In genomic region chr2:104168186-104168896, GRCm38 (mm10) we compare ENCODE assay signal across 26 mouse cellular contexts. TPM values are rescaled to one million over a fixed set of nuclear protein-coding genes. Genes with fewer than 3 reads are reported as not detected.
DNase-seq lines count a peak whose midpoint lies in the region; ATAC-seq and TF ChIP-seq lines count a peak whose summit lies in the region.
"Had no signal": no experiment of that assay in that cellular context is flagged by ENCODE, and none has a peak within 500 bp of the region (broad histone marks: within the 10 kb centered on the region; RNA-seq: fewer than 3 reads in every experiment).

No protein-coding gene starts in this region.

- no peak overlapping the region for H3K27ac ChIP-seq in neural tube, embryonic 14.5 days (ENCODE audit: low read depth, low read length)
- H3K27ac ChIP-seq in neural tube, embryonic 15.5 days (replicated peaks): no peak overlapping the region
- H3K27ac ChIP-seq in hindbrain, embryonic 12.5 days: no peak overlapping the region
- H3K27ac ChIP-seq in midbrain, embryonic 13.5 days: peak overlapping the region; percentile 53
- H3K27ac ChIP-seq in heart, adult 2 months: no peak overlapping the region
- H3K27ac ChIP-seq: embryonic facial prominence, embryonic 10.5 days; heart, embryonic 15.5 days; limb, embryonic 13.5 days; liver, embryonic 14.5 days; lung, embryonic 15.5 days; macrophage had no signal

- peak; percentile 41; the same call in 1 of the 2 replicates for ATAC-seq in neural tube, embryonic 14.5 days (ENCODE audit: low read depth)
- no peak; the same call in 1 of the 2 replicates for ATAC-seq in neural tube, embryonic 15.5 days (ENCODE audit: low FRiP score)
- ATAC-seq in hindbrain, embryonic 12.5 days (ENCODE audit: low FRiP score): peak; percentile 81
- ATAC-seq in midbrain, embryonic 13.5 days: peak; percentile 91
- ATAC-seq: activated CD4-positive, CD25-positive, alpha-beta regulatory T cell, adult 4 months; CD4-positive, CD25-positive, alpha-beta regulatory T cell, adult 4 months had no signal

- no peak for TF ChIP-seq EP300 in heart, adult 2 months (IDR thresholded peaks at IDR 0.05; ENCODE audit: insufficient read depth, low read depth, low read length)

- H3K4me2 ChIP-seq in neural tube, embryonic 14.5 days (ENCODE audit: low read depth, low read length): no peak overlapping the region
- H3K4me2 ChIP-seq in neural tube, embryonic 15.5 days: no peak overlapping the region
- peak overlapping the region; percentile 9; the same call in 1 of the 2 replicates for H3K4me2 ChIP-seq in hindbrain, embryonic 12.5 days (replicated peaks)
- peak overlapping the region; percentile 36 for H3K4me2 ChIP-seq in midbrain, embryonic 13.5 days (replicated peaks)
- H3K4me2 ChIP-seq: heart, embryonic 15.5 days; limb, embryonic 13.5 days; lung, embryonic 15.5 days had no signal

- H3K4me1 ChIP-seq in neural tube, embryonic 14.5 days (ENCODE audit: control insufficient read depth, insufficient read depth, low read length): no peaks in the 10 kb centered on the region
- 0 out of 2 replicates have a peak, but pooled peaks cover 3% of the 10 kb centered on the region for H3K4me1 ChIP-seq in neural tube, embryonic 15.5 days
- peaks cover 12% of the 10 kb centered on the region for H3K4me1 ChIP-seq in hindbrain, embryonic 12.5 days
- peaks cover 15% of the 10 kb centered on the region for H3K4me1 ChIP-seq in midbrain, embryonic 13.5 days (replicated peaks)
- peaks cover 2% of the 10 kb centered on the region for H3K4me1 ChIP-seq in heart, adult 2 months (ENCODE audit: control insufficient read depth, insufficient read depth, low read length)
- H3K4me1 ChIP-seq: embryonic facial prominence, embryonic 10.5 days; heart, embryonic 15.5 days; limb, embryonic 13.5 days; lung, embryonic 15.5 days had no signal

- 0 out of 2 replicates have a peak, but pooled peaks cover 2% of the 10 kb centered on the region for H3K36me3 ChIP-seq in neural tube, embryonic 14.5 days (ENCODE audit: control insufficient read depth, insufficient read depth, low read length)
- H3K36me3 ChIP-seq in neural tube, embryonic 15.5 days: peaks cover 18% of the 10 kb centered on the region
- no peaks in the 10 kb centered on the region for H3K36me3 ChIP-seq in hindbrain, embryonic 12.5 days
- H3K36me3 ChIP-seq in midbrain, embryonic 13.5 days: 0 out of 2 replicates have a peak, but pooled peaks cover 4% of the 10 kb centered on the region
- no peaks in the 10 kb centered on the region for H3K36me3 ChIP-seq in heart, adult 2 months (ENCODE audit: control insufficient read depth, insufficient read depth, low read length)
- H3K36me3 ChIP-seq: embryonic facial prominence, embryonic 10.5 days; heart, embryonic 15.5 days; limb, embryonic 13.5 days; lung, embryonic 15.5 days had no signal

- no peaks in the 10 kb centered on the region for H3K27me3 ChIP-seq in neural tube, embryonic 14.5 days (ENCODE audit: control insufficient read depth, insufficient read depth, low read length)
- no peaks in the 10 kb centered on the region for H3K27me3 ChIP-seq in neural tube, embryonic 15.5 days (replicated peaks)
- H3K27me3 ChIP-seq in hindbrain, embryonic 12.5 days: no peaks in the 10 kb centered on the region; the same call in 1 of the 2 replicates
- H3K27me3 ChIP-seq in midbrain, embryonic 13.5 days: no peaks in the 10 kb centered on the region
- no peaks in the 10 kb centered on the region for H3K27me3 ChIP-seq in heart, adult 2 months (ENCODE audit: control insufficient read depth, insufficient read depth, low read length)
- H3K27me3 ChIP-seq: heart, embryonic 15.5 days; limb, embryonic 13.5 days; lung, embryonic 15.5 days had no signal

- H3K9ac ChIP-seq in neural tube, embryonic 14.5 days (replicated peaks; ENCODE audit: low read depth, low read length): no peak overlapping the region
- no peak overlapping the region for H3K9ac ChIP-seq in neural tube, embryonic 15.5 days (replicated peaks)
- H3K9ac ChIP-seq in hindbrain, embryonic 12.5 days: no peak overlapping the region
- 0 out of 2 replicates have a peak overlapping the region, but pooled peaks have one; percentile 6 for H3K9ac ChIP-seq in midbrain, embryonic 13.5 days (replicated peaks)
- H3K9ac ChIP-seq in heart, adult 2 months (ENCODE audit: low read depth, low read length): no peak overlapping the region
- H3K9ac ChIP-seq: heart, embryonic 15.5 days; limb, embryonic 13.5 days; liver, embryonic 14.5 days; lung, embryonic 15.5 days had no signal

- no peak for TF ChIP-seq POLR2A in heart, adult 2 months (IDR thresholded peaks at IDR 0.05; ENCODE audit: insufficient read depth, low read depth, low read length)

- no peaks in the 10 kb centered on the region for H3K79me2 ChIP-seq in heart, adult 2 months (replicated peaks; ENCODE audit: control insufficient read depth, insufficient read depth, low read length)

- no peak for DNase-seq in cerebellum, adult 11 months
- no peak for DNase-seq in adrenal gland, adult (ENCODE audit: inconsistent age in 2 of 2, low spot score in 1 of 2)
- DNase-seq in heart, adult 2 months: no peak
- DNase-seq: adrenal gland, postnatal 14 days; cerebellum, adult 18-20 months; heart, adult 18-20 months; kidney, adult 2 months; kidney, postnatal 10 days; layer of hippocampus, postnatal 36 days; right cerebral cortex, adult 18-20 months had no signal

- no peak overlapping the region for H3K4me3 ChIP-seq in neural tube, embryonic 14.5 days (ENCODE audit: low read depth, low read length)
- no peak overlapping the region for H3K4me3 ChIP-seq in neural tube, embryonic 15.5 days (replicated peaks)
- H3K4me3 ChIP-seq in hindbrain, embryonic 12.5 days: no peak overlapping the region
- no peak overlapping the region for H3K4me3 ChIP-seq in midbrain, embryonic 13.5 days (replicated peaks)
- H3K4me3 ChIP-seq in heart, adult 2 months: no peak overlapping the region
- H3K4me3 ChIP-seq: embryonic facial prominence, embryonic 10.5 days; heart, embryonic 15.5 days; limb, embryonic 13.5 days; lung, embryonic 15.5 days had no signal

- intact Hi-C loops in heart, adult 2 months (cut with DNase I): no loop called here

- no peaks in the 10 kb centered on the region for H3K9me3 ChIP-seq in neural tube, embryonic 14.5 days (ENCODE audit: control insufficient read depth, low read length)
- no peaks in the 10 kb centered on the region for H3K9me3 ChIP-seq in neural tube, embryonic 15.5 days (replicated peaks)
- no peaks in the 10 kb centered on the region for H3K9me3 ChIP-seq in hindbrain, embryonic 12.5 days (replicated peaks)
- no peaks in the 10 kb centered on the region for H3K9me3 ChIP-seq in midbrain, embryonic 13.5 days
- H3K9me3 ChIP-seq: embryonic facial prominence, embryonic 10.5 days; heart, embryonic 15.5 days; limb, embryonic 13.5 days; lung, embryonic 15.5 days had no signal

- no peak for TF ChIP-seq CTCF in heart, adult 2 months (IDR thresholded peaks at IDR 0.05)

- 54% methylated on average over 17 of the region's 17 CpGs for WGBS in neural tube, embryonic 14.5 days
- WGBS in neural tube, embryonic 15.5 days: 55% methylated on average over 17 of the region's 17 CpGs
- 47% methylated on average over 17 of the region's 17 CpGs for WGBS in hindbrain, embryonic 12.5 days
- 31% methylated on average over 17 of the region's 17 CpGs for WGBS in midbrain, embryonic 13.5 days
- WGBS in heart, adult 2 months: 93% methylated on average over 17 of the region's 17 CpGs

RNA-seq across cellular contexts. Expression of gene A930018P22Rik, which starts 45.8 kb away (rescaled TPM):
- polyA plus RNA-seq in neural tube, embryonic 14.5 days (2014; fragmentation: Nextera tagmentation; extraction: Ambion mirVana): not detected in 2 replicates
- polyA plus RNA-seq in neural tube, embryonic 15.5 days (2015; fragmentation: Nextera tagmentation; extraction: Ambion mirVana): not detected in 2 replicates
- polyA plus RNA-seq in hindbrain, embryonic 12.5 days (2016; fragmentation: Nextera tagmentation; extraction: Ambion mirVana): not detected in 2 replicates
- polyA plus RNA-seq in midbrain, embryonic 13.5 days (2015; fragmentation: Nextera tagmentation; extraction: Ambion mirVana): not detected in 2 replicates
- total RNA-seq in heart, adult 2 months (2021): under 1 TPM; 0.48 to 0.63 TPM
- polyA plus RNA-seq in heart, adult 2 months (2012; rRNA removed): not detected in 2 replicates
- total RNA-seq: common myeloid progenitor, adult 5-6 weeks; ES-E14; hematopoietic stem cell, adult 5-6 weeks; layer of hippocampus, postnatal 36 days had no signal
- polyA plus RNA-seq: activated CD4-positive, CD25-positive, alpha-beta regulatory T cell, adult 4 months; CD4-positive, CD25-positive, alpha-beta regulatory T cell, adult 4 months; embryonic facial prominence, embryonic 10.5 days; limb, embryonic 13.5 days; lung, embryonic 15.5 days; macrophage; small intestine, adult 2 months had no signal

Comparison
In these comparisons a context has a peak if more than half of its experiments do, and no peak if none do; other contexts are left out.
1. H3K4me2 ChIP-seq: peak in hindbrain, embryonic 12.5 days (single experiment) and midbrain, embryonic 13.5 days (single experiment); none in neural tube, embryonic 14.5 days (single experiment) and neural tube, embryonic 15.5 days (single experiment).